ENCODE assay signal across 9 mouse cellular contexts in the genomic region with DNA sequence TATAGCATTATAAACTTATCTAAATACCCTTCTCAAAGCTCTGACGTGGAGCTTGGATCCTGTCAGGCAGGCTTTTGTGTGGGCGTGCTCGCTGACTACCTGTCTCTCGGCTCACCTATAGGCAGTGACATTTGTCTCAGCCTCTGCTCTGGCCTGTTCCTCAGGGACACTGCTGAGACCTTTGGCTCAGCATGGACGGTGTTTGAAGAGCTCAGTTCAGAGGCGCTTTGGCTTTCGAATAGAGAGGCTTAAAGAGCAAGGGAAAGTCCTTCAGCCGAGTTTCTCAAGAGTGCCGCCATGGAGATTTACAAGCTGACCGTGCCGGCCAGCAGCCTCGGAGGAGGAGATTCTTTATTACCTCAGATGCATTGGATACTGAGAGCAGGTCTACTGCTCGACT.
DNase-seq lines count a peak whose midpoint lies in the region; ATAC-seq lines count a peak whose summit lies in the region.
"Had no signal": no experiment of that assay in that cellular context is flagged by ENCODE, and none has a peak within 500 bp of the region (broad histone marks: within the 10 kb centered on the region; RNA-seq: fewer than 3 reads in every experiment).

No protein-coding gene starts in this region.

- peak overlapping the region in 1 of 2 experiments; percentile 75; a peak in 3 of 4 replicates for H3K27ac ChIP-seq in heart, embryonic 14.5 days (replicated peaks in 1 of 2; ENCODE audit: control insufficient read depth in 1 of 2, insufficient read depth in 1 of 2, low read depth in 2 of 2, low read length in 2 of 2)
- H3K27ac ChIP-seq in heart, embryonic 10.5 days: no peak overlapping the region
- H3K27ac ChIP-seq in limb, embryonic 10.5 days: no peak overlapping the region; the same call in 1 of the 2 replicates
- H3K27ac ChIP-seq in forebrain, embryonic 14.5 days (ENCODE audit: low read depth, low read length): no peak overlapping the region

- no peaks in the 10 kb centered on the region for H3K27me3 ChIP-seq in heart, embryonic 14.5 days (ENCODE audit: control insufficient read depth, insufficient read depth, low read length)
- no peaks in the 10 kb centered on the region for H3K27me3 ChIP-seq in heart, embryonic 10.5 days (ENCODE audit: insufficient read depth, poor library complexity, severe bottlenecking)
- H3K27me3 ChIP-seq in limb, embryonic 10.5 days (ENCODE audit: low read depth, poor library complexity, severe bottlenecking): no peaks in the 10 kb centered on the region
- no peaks in the 10 kb centered on the region for H3K27me3 ChIP-seq in forebrain, embryonic 14.5 days (replicated peaks; ENCODE audit: control insufficient read depth, insufficient read depth, low read length)
- H3K27me3 ChIP-seq: limb, embryonic 15.5 days had no signal

- H3K9ac ChIP-seq in heart, embryonic 14.5 days (ENCODE audit: low read length): 0 out of 2 replicates have a peak overlapping the region, but pooled peaks have one; percentile 22
- H3K9ac ChIP-seq in forebrain, embryonic 14.5 days (ENCODE audit: low read length): no peak overlapping the region
- H3K9ac ChIP-seq: limb, embryonic 15.5 days had no signal

- DNase-seq in heart, embryonic 10.5 days (ENCODE audit: low spot score): no peak
- peak; percentile 67 for DNase-seq in adrenal gland, postnatal 10 days
- DNase-seq in brain, adult 2 months (ENCODE audit: low read depth, low spot score): peak; percentile 52
- peak; percentile 33 for DNase-seq in limb, embryonic 10.5 days (ENCODE audit: low spot score)
- DNase-seq in layer of hippocampus, postnatal 25 days (ENCODE audit: extremely low spot score in 1 of 2, low spot score in 1 of 2): no peak
- DNase-seq in forebrain, embryonic 14.5 days (ENCODE audit: low spot score): no peak
- DNase-seq: thymus, postnatal 25 days had no signal

- no peak overlapping the region for H3K4me3 ChIP-seq in heart, embryonic 14.5 days (ENCODE audit: control insufficient read depth in 1 of 2, insufficient read depth in 1 of 2, low read depth in 1 of 2, low read length in 2 of 2)
- no peak overlapping the region for H3K4me3 ChIP-seq in heart, embryonic 10.5 days
- H3K4me3 ChIP-seq in limb, embryonic 10.5 days: no peak overlapping the region
- no peak overlapping the region for H3K4me3 ChIP-seq in forebrain, embryonic 14.5 days (ENCODE audit: low read depth, low read length)

- H3K4me1 ChIP-seq in heart, embryonic 14.5 days (ENCODE audit: control insufficient read depth in 2 of 2, insufficient read depth in 2 of 2, low read length in 2 of 2): peaks cover 6 to 17% of the 10 kb centered on the region in 2 experiments
- peaks cover 14% of the 10 kb centered on the region for H3K4me1 ChIP-seq in heart, embryonic 10.5 days
- peaks cover 12% of the 10 kb centered on the region for H3K4me1 ChIP-seq in limb, embryonic 10.5 days
- no peaks in the 10 kb centered on the region for H3K4me1 ChIP-seq in forebrain, embryonic 14.5 days (ENCODE audit: control insufficient read depth, insufficient read depth, low read length)

- H3K4me2 ChIP-seq in heart, embryonic 14.5 days (ENCODE audit: low read length): peak overlapping the region; percentile 23
- H3K4me2 ChIP-seq in forebrain, embryonic 14.5 days (ENCODE audit: low read length): no peak overlapping the region

- WGBS in heart, embryonic 14.5 days: 53% methylated on average over 13 of the region's 13 CpGs
- WGBS in heart, embryonic 10.5 days: 70% methylated on average over 13 of the region's 13 CpGs
- WGBS in limb, embryonic 10.5 days: 45% methylated on average over 13 of the region's 13 CpGs
- WGBS in forebrain, embryonic 14.5 days: 81% methylated on average over 13 of the region's 13 CpGs

- ATAC-seq in heart, embryonic 14.5 days (ENCODE audit: insufficient number of reproducible peaks, insufficient read depth, low FRiP score, low read depth): no peak; the same call in 1 of the 2 replicates
- ATAC-seq in forebrain, embryonic 14.5 days: no peak

- H3K36me3 ChIP-seq in heart, embryonic 14.5 days (ENCODE audit: control insufficient read depth, insufficient read depth, low read length): peaks cover 14% of the 10 kb centered on the region; the same call in 1 of the 2 replicates
- H3K36me3 ChIP-seq in heart, embryonic 10.5 days: peaks cover 27% of the 10 kb centered on the region; the same call in 1 of the 2 replicates
- H3K36me3 ChIP-seq in limb, embryonic 10.5 days: peaks cover 30% of the 10 kb centered on the region
- peaks cover 35% of the 10 kb centered on the region for H3K36me3 ChIP-seq in forebrain, embryonic 14.5 days (ENCODE audit: control insufficient read depth, insufficient read depth, low read length)

- no peaks in the 10 kb centered on the region for H3K9me3 ChIP-seq in heart, embryonic 14.5 days (ENCODE audit: control insufficient read depth, low read length)
- no peaks in the 10 kb centered on the region for H3K9me3 ChIP-seq in heart, embryonic 10.5 days
- H3K9me3 ChIP-seq in limb, embryonic 10.5 days (replicated peaks): no peaks in the 10 kb centered on the region
- no peaks in the 10 kb centered on the region for H3K9me3 ChIP-seq in forebrain, embryonic 14.5 days (replicated peaks; ENCODE audit: control insufficient read depth, low read length)
- H3K9me3 ChIP-seq: limb, embryonic 15.5 days had no signal

Comparison
In these comparisons a context has a peak if more than half of its experiments do, and no peak if none do; other contexts are left out.
1. DNase-seq: peak in adrenal gland, postnatal 10 days (single experiment), brain, adult 2 months (single experiment) and limb, embryonic 10.5 days (single experiment); none in heart, embryonic 10.5 days (single experiment), layer of hippocampus, postnatal 25 days (0 of 2) and forebrain, embryonic 14.5 days (single experiment).